Mouse (Mus musculus) retina, embryonic 14.5 days (tissue): ENCODE measurements around the gene Elp4.

Experiments used
- DNase-seq: peaks from one replicate; pipeline ENCODE4 v3.0.0-alpha.2; 2015; ENCODE audit warnings: low spot score

Gene Elp4

DNA sequence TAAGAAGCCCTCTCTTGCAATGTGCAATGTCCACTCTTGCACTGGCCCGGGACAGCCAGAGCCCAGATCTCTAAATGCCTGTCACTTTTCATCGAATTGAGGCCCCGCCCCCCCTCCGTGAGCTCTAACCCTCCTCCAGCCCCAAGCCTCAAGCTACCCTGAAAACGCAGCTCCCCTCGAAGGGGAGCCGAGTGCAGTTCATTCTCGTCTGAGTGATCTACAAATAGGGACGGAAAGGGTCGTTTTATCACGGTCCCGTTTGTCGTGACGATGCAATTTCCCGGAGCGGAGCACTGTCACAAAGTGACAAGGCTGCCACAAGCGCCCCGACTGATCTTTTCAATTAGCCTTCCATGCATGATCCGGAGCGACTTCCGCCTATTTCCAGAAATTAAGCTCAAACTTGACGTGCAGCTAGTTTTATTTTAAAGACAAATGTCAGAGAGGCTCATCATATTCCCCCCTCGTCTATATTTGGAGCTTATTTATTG lies 222.3 kb downstream of the Elp4 start:
- DNase-seq: peak; percentile 93

- no peak for DNase-seq
Observed at GRCm38 (mm10) chr2:105680999-105681710, 223.2 kb downstream of the Elp4 start.

- peak; percentile 85 for DNase-seq
Observed at GRCm38 (mm10) chr2:105680146-105680998, 224.0 kb downstream of the Elp4 start.

- no peak for DNase-seq
Observed at GRCm38 (mm10) chr2:105679331-105679730, 225.0 kb downstream of the Elp4 start.

DNA sequence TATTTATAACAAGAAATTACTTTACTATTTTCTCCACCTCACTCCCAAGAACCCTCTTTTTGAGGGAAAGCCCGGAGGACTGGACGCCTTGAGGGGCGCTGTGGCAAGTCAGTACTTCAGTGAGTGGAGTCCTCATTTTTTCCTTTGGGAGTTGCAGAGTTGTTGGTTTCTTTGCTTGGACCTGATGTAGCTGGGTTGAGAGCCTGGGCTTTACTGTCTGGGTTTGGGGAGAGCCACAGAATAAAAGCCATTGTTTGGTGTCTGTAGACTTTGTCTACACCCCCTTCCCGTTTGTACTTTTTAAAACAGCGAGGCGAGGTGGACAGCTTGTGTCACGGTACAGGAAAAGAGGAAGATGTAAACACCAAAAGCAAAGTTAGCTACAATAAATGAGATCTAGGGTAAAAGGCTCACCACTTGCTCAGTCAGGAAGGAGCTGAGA lies 225.5 kb downstream of the Elp4 start:
- DNase-seq: no peak

DNA sequence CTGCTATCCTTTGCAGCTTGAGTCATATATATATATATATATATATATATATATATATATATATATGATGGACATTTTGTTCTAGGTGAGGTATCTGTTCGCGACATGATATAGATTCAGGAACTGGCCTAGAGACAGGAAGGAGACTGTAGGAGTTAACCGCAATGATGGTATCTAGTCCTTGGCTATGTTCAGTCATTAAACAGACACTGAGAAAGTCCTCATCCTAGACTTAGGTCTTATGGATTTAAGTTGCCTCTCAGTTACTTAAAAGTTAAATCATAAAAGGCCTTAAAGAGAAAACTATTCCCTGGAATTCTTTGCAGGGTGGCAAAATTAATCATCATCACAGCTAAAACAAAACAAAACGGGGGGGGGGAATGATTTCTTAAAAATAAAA lies 226.1 kb downstream of the Elp4 start:
- no peak for DNase-seq

DNA sequence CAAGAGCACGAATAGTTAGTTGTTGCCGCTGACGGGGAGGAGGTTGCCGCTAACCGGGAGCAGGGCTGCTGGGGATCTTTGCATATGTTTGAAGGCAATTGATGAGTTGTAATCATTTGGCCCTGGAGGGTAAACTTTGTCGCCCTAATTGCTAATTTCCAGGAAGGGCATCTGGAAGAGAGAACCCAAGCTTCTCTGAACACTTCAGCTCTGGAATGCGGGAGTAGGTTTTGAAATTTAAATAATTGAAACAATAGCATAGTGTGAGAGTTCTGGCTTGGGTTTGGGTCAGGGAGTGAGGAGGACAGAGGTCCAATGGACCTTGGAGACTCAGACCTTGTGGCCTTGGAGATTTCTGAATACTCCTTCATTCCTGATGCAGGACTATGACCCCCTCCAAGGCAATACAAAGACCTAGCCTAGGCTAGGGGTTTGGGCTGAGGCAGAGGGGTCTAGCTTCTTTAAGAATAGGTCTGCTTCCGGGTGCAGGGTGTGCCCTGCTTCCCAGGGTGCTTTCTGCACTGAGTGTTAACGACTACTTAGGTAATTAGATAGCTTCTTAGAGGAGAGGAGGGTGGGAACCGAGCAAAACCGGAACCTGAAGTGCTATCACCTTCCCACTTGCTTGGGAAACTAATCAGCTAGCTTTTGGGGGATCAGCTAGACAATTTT lies 226.8 kb downstream of the Elp4 start:
- no peak for DNase-seq

GRCm38 (mm10) chr2:105676909-105677433 lies 227.4 kb downstream of the Elp4 start:
- DNase-seq: no peak

DNA sequence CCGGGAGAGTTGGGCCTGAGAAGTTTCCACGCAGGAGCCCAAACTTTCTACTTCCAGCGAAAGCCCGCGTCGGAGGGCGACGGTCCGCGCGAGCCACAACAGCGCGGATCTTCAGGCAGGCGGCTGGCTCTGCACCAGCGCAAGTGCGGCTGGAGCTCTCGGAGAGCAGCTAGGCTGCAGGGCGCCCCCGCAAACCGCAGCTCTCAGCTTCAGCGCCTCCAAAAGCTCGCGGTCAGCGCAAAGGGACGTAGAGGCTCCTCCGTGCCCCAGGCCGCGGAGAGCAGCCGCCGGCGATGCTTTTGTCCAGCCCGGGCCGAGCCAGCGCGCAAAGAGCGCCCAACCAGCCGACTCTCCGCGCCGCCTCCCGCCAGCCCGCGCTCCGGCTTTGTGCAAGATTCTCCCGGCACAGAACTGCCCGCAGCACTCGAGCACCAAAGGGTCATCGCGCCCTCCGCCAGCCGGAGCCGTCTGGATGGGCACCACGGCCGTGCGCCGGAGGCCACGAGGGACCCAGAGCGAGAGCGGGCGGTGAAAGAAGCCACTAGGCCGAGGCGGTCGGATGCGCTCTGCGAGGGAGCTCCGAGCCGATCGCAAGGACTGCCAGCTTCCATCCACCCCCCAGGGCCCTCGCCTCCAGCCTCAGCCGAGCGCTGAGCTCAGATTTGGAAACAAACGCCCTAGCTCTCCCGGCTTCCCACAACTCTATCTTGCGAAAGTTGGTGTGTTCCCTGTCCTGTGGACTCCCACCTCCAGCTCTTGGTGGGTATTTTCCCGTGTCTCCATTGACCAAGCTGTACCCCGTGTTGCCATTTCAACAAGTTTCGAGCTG lies 228.1 kb downstream of the Elp4 start:
- peak; percentile 60 for DNase-seq

GRCm38 (mm10) chr2:105675730-105676079 lies 228.7 kb downstream of the Elp4 start:
- DNase-seq: no peak

DNA sequence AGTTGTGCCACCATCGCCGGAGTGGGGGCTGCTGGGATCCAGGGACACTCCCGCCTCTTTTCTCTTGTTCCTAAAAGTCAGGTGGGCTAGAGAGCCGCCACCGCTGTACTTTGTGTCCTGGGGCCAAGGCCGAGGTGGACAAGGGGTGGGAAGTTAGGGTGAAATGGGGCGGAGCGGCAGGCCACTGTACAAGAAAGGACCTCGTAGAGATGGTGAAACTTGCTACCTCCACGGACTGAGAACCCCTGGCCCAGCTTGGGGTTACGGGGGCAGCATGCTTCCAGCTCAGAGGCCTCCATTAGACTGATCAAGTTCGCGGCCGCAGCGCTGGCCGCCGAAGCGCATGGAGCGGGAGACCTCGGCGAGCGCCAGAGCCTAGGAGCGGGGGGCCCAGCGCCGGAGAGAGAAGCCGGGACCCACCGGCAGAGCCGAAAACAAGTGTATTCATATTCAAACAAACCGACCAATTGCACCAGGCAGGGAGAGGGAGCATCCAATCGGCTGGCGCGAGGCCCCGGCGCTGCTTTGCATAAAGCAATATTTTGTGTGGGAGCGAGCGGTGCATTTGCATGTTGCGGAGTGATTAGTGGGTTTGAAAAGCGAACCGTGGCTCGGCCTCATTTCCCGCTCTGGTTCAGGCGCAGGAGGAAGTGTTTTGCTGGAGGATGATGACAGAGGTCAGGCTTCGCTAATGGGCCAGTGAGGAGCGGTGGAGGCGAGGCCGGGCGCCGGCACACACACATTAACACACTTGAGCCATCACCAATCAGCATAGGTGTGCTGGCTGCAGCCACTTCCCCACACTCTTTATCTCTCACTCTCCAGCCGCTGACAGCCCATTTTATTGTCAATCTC lies 229.3 kb downstream of the Elp4 start:
- peak; percentile 98 for DNase-seq

DNA sequence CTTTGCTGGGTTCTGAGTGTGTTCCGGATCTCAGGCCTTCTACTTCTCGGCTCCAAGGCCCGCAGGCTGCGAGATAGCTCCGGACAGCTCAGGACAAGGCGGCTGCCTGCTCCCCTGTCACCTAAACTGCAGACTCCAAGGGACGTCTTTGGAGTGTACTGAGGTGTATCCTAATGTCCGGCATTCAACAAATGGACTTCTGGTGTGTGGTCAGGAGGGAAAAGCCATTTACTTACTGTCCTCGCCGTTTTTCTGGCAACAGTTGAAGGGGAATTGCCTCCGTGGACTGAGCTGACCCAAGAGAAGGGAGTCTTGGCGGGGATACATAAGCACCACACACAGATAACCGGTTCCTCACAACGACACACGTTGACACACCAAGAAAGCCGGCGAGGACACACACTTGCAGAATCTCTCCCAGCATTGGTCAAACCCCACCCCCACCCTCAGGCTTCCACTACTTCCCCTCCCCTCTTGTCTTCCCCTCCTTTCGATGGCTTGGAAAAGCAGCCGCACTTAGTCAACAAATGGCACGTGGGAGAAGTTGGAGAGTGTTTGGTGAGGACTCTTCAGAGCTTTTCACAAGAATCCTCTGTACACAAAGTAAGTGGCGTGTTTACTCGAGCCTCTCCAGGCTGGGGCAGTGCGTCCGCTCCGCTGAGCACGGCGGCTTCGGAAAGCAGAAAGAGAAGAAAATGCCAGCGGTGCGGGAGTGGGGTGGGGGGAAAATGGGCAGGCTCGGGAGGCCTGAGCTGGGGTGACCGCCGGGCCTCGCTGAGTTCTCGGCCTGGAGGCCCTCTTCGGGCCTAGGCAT lies 230.1 kb downstream of the Elp4 start:
- peak; percentile 72 for DNase-seq

- DNase-seq: peak; percentile 71
Observed at GRCm38 (mm10) chr2:105673631-105674060, 230.7 kb downstream of the Elp4 start.

- peak; percentile 56 for DNase-seq
Observed at GRCm38 (mm10) chr2:105673054-105673453, 231.3 kb downstream of the Elp4 start.

DNA sequence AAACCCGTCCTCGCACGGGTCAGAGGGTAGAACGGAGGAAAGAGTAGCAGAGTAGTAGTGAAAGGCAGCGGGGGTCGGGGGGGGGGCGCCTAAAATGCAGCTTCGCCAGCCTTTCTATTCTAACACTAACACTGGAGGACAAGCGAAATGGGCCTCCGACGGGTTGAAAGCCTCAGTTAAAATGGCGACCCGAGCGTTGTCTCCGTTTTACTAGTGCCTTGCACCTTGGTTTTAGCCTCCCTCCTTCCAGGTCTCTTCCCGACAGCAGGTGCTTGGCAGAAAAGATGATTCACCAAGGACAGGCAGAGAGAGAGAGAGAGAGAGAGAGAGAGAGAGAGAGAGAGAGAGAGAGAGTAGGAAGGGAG lies 231.8 kb downstream of the Elp4 start:
- peak; percentile 69 for DNase-seq

- peak; percentile 55 for DNase-seq
Observed at GRCm38 (mm10) chr2:105671798-105672595, 232.4 kb downstream of the Elp4 start.

GRCm38 (mm10) chr2:105671116-105671797 lies 233.1 kb downstream of the Elp4 start:
- peak; percentile 57 for DNase-seq

DNA sequence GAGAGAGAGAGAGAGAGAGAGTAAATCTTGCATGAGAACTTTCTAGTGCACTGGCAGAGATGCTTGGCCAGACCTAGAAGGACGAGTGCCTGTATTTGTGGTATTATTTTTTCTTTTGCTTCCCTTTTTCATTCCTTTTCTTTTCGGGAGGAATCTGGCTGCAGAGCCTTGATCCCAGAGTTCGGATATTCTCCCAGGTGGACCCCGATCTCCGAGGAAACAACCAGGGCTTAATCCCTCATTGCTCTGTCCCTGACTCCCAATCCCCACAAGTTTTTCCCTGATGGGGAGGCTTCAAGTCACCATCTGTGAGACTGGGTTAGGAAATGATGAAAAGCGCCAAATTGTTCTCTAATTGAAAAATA lies 233.7 kb downstream of the Elp4 start:
- DNase-seq: no peak
